Mouse (Mus musculus): ENCODE measurements at regions not wholly inside any gene's neighbourhood (a gene's known extent, or its start where the extent isn't known, plus 50 kb on each side); places are given as distances from the start of the nearest gene placed in this dataset.

DNA sequence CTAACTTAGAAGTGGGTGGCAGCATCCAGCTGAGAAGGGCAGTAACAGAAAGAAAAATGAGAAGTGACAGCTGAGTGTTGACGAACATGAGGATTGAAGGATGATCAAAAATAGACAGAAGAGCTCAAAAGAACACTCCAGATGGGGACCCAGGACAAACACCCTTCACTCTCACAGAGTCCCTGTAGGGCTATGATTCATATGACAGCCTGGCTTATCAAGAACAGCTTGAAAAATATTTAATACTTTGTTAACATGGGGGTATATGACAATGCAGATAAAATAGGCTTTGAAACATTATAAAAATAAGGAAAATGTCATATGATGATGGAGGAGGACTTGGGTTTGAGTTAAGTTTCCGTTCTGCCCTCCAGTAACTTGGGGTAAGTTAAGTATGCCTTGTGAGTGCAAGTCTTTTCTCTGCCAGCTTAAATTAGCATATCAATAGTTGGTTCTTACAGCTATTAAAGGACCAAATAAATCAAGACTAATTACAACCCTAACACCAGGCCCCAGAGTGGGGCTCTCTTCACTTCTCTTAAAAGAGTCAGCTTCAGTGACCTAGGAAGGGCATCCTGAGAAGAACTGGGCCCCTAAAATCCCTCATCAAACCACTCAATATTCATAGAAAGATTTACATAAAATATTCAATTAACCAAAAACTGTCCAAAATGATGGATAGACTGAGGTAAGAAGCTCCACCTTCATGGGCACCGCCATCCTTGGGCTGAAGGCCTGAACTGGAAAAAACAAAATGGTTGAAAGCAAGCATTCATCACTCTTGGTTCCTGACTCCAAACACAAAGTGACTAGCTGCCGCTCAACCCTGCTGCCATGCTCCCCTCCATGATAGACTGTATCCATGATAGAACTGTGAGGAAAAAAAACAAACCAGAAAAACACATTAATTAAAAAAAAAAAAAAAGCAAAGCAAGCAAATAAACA lies 198.6 kb upstream of the Gcfc2 start:
- intact Hi-C loops (cut with DNase I): no loop called here
- no peak for DNase-seq

GRCm38 (mm10) chr6:81731631-81732030 lies 191.8 kb upstream of the Gcfc2 start:
- no peak for DNase-seq
- intact Hi-C loops (cut with DNase I): no loop called here

GRCm38 (mm10) chr6:81733527-81733926 lies 189.9 kb upstream of the Gcfc2 start:
- intact Hi-C loops (cut with DNase I): no loop called here
- DNase-seq: no peak

DNA sequence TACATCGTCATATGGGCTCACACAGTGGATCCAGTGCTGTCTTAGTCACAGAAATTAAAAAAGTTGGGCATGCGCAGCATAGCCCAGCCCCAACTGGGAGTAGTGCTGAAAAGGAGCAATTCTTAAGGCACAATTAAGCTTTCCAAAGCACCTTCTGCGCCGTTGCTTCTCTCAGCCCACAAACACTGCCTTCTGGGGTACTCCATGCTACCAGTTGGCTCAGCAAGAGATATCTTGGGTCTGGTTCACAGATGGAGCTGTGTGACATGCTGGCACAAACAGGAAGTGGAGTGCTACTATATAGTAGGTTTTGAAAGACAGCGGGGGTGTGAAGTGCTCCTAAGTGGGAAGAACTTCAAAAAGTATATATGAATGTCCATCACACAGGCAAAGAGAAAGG lies 185.0 kb upstream of the Gcfc2 start:
- intact Hi-C loops (cut with DNase I): no loop called here
- DNase-seq: no peak

GRCm38 (mm10) chr6:81749681-81750080 lies 173.8 kb upstream of the Gcfc2 start:
- intact Hi-C loops (cut with DNase I): no loop called here
- DNase-seq: no peak

GRCm38 (mm10) chr6:81751631-81752030 lies 171.8 kb upstream of the Gcfc2 start:
- intact Hi-C loops (cut with DNase I): no loop called here
- DNase-seq: no peak

DNA sequence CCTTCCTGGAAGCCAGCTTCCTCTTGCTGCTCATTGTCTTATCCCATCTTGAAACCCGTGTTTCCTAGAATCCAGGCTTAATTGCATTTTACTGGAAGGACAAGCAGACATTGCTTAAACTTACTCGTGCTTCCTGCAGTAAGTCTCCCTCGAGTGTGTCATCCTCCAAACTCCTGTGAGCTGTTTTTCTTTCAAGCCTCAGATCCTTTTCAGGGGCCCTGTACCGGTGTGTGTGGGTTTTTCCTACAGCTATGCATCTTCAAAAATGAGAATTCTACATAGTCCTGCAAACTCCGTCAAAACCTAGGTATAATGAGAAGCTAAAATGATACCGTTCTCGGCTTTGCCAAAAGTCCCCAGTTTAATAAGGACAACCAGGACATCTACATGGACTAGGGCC lies 167.2 kb upstream of the Gcfc2 start:
- DNase-seq: no peak
- intact Hi-C loops (cut with DNase I): no loop called here

- no peak for DNase-seq
- intact Hi-C loops (cut with DNase I): no loop called here
Observed at GRCm38 (mm10) chr6:81758876-81759275, 164.6 kb upstream of the Gcfc2 start.

DNA sequence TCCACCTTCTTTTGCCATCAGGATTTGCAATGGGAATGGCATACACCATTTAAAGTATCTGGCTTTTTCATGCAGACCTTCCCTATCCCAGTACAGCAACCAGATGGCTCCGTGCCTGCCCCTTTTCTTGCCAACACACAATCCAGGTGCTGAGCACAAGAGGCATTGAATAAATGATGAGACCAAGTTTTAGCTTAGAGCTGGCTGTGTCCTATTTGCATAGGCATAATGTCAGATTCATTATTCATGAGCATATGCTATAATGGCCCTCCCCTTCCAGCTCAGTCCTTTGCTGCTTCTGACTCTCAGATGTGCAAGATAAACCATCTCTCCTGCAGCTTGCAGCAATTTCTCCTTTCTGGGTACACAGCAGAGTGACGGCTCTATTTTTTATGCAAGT lies 163.3 kb upstream of the Gcfc2 start:
- DNase-seq: no peak
- intact Hi-C loops (cut with DNase I): no loop called here

DNA sequence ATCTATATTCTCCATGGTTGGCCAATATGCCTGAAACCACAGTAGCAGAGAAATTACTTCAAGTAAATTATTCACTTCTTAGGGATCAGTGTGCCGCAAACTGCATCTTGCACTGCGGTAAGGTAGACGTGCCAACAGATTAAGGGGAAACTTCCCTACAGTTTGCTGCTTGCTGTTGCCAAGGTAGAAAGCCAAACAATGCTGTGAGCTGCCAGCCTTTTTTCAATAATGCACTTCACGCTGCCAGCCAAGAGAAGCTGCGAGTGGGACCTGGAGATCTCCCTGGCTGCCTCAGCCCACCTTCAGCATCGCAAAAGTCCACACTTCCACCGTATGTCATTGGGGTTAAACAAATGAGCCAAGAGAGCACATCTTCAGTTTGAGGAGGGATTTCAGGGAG lies 157.6 kb upstream of the Gcfc2 start:
- DNase-seq: peak in 1 of 2 experiments; percentile 8
- intact Hi-C loops (cut with DNase I): no loop called here

GRCm38 (mm10) chr6:81766800-81767199 lies 156.7 kb upstream of the Gcfc2 start:
- intact Hi-C loops (cut with DNase I): no loop called here
- DNase-seq: peak; percentile 37 to 38

DNA sequence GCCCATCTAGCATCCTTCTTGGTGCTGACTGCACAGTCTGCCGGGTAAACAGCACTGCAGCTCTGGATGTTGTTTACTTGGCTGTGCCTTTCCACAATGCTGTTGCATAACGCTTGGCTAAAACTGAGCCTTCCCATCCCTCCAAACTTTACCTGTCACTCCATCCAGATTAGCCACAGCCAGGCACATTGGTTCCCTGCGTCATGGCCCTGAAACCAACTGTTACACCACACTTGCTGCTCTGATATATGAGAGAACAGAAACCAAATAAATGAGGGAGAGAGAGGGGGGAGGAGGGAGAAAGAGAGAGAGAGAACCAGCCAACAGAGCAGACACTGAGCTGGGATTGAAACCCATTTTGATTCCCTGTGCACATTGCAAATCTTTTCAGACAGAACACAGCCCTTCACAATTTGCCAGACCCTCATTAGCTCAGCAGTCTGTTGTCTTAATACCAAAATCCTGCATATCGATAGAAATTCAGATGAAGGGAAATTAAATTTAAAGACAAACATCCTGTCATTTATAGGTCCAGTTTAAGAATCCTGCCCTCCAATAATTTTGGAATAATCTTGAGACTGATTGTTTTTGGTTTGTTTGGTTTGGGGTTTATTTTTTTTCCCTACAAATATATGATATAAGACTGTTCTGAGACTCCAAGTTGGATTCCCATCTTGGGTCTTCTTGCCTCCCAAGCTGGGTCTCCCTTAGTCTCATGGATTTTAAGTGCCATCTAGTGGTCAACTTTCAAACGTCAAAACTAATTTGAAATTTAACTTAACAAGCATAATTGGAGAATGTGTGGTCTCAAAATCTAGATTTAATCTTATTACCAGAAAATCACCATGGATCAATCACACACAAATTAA lies 154.6 kb upstream of the Gcfc2 start:
- intact Hi-C loops (cut with DNase I): no loop called here
- DNase-seq: peak in 1 of 2 experiments; percentile 25

DNA sequence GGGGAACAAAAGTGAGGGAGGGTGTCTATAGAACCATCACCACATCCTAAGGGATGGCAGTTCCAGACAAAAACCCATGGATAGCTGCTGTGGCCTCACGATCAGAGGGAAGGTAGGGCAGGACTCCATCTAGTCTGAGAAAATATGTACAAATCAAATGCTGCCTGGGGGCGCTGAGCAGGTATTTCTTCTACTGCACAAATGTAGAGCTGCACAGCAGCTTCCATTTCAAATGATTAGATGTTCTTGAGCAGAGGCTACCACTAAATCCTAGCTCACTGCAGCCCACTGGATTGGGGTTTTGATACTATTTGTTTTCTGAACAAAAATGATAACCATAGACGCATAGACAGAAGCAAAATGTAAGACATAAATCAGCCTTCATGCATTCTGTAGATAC lies 153.2 kb upstream of the Gcfc2 start:
- no peak for DNase-seq
- intact Hi-C loops (cut with DNase I): no loop called here

DNA sequence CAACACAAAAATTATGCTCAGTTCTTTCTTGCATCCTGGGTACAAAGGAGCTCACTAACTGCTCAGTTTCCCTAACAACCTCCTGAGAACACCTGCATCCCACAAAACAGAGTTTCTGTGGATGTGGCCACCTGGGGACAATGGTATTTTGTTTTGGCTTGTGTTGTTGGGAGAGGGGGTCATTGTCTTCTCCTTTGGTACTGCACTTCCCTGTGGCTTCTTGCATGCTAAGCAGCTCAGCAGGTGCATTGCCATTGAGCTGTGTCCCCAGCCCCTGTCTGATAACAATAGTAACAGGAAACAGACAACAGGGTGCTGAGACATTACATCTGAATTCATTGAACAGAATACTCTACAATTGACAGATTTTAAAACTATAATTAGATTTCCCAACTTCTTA lies 151.6 kb upstream of the Gcfc2 start:
- no peak for DNase-seq
- intact Hi-C loops (cut with DNase I): no loop called here

- intact Hi-C loops (cut with DNase I): no loop called here
- no peak for DNase-seq
Observed at GRCm38 (mm10) chr6:81782131-81782530, 141.3 kb upstream of the Gcfc2 start.

- intact Hi-C loops (cut with DNase I): no loop called here
- no peak for DNase-seq
Observed at GRCm38 (mm10) chr6:81782815-81783435, 140.5 kb upstream of the Gcfc2 start.

- DNase-seq: no peak
- intact Hi-C loops (cut with DNase I): no loop called here
Observed at GRCm38 (mm10) chr6:81795281-81795680, 128.2 kb upstream of the Gcfc2 start.

DNA sequence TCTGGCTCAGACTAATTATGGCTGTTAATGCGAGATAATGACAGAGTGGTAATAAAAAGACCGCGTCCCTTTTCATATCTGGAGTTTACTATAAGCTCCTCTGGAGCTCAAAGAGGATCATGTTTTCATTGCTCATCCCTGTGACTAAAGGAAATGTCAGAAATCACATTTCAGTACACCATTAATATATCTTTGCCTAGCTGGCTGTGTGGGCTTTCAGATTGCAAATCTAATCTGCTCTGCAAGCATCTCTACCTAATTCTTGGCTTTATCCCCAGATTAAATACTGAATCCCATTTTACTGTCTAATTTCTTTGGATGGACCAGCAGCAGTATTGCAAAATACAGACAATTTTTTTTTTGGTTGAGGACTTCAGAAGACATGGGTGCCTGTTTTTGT lies 122.6 kb upstream of the Gcfc2 start:
- no peak for DNase-seq
- intact Hi-C loops (cut with DNase I): no loop called here

GRCm38 (mm10) chr6:81801804-81802203 lies 121.7 kb upstream of the Gcfc2 start:
- DNase-seq: no peak
- intact Hi-C loops (cut with DNase I): no loop called here

DNA sequence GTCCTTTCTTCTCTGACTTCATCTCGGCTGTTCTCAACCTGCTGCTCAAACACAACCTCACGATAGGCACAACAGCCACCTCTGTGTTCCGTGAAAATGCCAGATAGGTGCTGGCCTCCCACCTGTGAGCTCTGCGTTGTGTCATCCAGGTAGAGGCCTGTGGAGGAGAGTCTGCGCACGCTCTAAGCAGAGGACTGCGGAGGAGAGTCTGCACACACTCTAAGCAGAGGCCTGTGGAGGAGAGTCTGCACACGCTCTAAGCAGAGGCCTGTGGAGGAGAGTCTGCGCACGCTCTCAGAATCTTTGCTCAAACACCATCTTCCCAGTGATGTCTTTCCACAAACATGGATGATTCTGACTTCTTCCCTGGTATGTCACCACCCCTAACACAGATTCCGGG lies 117.5 kb upstream of the Gcfc2 start:
- intact Hi-C loops (cut with DNase I): no loop called here
- DNase-seq: no peak

DNA sequence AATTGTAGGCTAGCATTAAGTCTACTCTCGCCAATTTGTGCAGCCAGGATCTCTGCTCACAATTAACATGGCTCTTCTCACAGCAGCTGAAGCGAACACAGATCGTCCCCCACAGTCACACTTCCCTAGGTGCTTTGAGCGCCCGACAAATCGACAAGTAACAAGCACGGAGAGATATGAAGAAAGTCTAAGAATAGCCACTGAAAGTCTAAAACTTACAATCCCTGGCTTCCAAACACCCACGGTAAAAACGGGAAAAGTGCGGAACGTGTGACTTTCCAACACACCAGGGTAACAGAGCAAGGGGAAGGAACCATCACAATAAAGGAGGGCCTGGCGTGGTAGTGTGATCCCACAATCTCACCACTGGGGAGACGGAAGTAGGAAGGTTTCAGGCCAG lies 114.8 kb upstream of the Gcfc2 start:
- intact Hi-C loops (cut with DNase I): no loop called here
- DNase-seq: no peak
